Mouse (Mus musculus): ENCODE results near the gene Nfkbie.
A peak's percentile ranks its signal among the peaks of the same experiment; 100 is the strongest.

Nfkbie gene

DNA sequence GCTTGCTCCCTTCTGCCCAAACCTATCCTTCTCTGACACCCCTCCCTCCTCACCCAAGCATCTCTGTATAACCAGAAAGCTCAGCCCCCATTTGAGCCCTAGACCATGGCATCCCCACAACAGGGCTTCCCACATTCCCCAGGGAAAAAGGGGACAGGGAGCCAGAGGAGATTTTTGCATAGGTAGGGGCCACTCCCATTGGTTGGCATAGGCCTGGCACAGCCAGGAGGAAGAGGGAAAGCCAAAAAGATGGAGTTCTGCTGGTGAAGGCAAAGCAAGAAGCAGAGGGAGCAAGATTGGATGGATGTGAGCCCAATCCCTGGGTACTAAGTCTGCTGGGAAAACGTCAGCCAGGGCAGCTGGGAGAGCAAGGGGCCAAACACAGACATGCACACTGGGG, 12.4 kb upstream of the Nfkbie start:
- no peak for DNase-seq (ENCODE audit: inconsistent ontology term)

DNA sequence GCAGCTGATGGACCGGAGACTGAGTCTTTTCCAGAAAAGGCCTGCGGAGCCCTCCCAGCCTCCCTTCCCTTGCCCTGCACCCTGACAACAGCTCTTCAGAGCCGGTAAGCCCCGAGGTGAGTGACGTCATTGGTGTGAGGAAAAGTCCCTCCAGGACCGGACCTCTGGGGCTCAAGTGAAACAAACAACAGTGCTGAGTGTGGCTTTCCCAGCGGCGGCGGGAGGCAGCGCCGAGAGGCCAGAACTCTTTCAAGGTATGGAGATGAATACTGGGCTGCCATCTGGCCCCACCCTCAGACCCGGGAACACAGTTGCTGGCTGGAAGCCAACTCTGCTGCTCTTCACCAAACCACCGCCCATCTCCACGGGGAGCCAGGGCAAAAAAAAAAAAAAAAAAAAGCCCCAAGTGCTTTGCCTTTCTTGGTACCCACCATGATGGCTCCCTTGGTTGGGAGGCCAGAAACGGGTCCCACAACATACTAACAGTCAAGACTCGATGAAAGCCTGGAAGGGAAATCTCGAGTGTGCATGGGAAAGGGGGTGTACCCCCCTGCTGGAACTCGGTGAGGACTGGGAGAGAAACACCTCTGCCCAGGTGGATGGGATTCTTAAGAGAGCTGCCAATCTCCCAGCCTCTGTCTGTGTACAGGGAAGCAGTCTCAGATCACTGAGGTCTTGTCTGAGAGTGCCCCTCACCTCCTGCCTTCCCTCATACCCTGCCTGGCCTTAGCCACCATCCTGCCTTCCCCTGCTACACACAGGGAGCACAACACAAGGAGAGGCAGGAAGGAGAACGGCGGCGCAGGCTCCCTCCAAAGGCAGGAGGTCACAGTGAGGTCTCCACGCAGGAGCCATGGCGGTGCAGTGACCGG, 11.3 kb upstream of the Nfkbie start:
- DNase-seq (ENCODE audit: inconsistent ontology term), result no peak

DNA sequence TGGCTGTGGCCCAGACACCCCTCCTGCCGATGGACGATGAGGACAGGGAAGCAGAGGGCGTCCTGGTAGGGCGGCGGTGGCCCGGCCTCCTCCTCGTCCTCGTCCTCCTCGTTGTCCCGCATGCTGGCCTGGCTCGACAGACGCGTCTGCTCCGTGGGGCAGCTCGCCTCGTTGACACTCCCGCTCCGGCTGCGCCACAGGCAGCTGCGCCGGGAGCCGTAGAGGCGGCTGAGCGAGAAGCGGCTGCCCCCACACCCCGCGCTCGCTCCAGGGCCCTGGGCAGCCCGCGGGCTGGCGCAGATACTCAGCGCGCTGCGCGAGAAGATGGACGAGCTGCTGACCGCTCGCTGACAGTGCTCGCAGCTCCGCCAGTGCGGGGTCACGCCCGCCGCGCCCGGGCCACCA, 10.6 kb upstream of the Nfkbie start:
- DNase-seq (ENCODE audit: inconsistent ontology term), result no peak

DNA sequence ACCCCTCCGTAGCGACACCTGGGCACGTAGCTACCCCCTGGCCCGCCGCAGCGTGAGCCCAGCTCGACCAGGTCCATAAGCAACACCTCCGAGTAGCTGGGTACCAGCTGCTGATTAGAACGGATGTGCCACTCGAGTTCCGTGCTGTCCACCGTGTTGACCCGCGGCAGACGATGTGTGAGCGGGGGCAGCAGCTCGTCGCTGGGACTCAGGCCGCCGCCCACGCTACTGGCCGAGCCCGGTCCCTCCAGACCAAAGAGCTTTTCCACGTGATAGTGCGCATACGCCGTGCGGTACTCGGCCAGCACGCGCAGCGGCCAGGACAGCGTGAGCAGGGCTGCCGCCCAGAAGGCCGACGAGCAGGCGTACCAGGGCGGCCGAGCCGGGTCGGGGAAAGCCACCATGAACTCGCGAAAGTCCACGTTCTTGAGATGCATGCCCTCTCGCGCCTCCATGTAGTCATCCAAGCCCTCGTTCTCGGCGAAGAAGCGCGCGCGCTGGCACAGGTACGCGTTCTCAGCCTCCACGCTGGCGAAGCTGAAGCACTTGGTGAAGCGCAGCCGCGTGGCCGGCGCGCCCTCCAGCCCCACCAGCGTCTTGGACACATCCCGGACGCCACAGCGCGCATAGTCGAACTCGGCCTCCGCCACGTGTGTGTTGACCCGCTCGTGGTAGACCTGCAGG, 10.1 kb upstream of the Nfkbie start:
- no peak for DNase-seq (ENCODE audit: inconsistent ontology term)

DNA sequence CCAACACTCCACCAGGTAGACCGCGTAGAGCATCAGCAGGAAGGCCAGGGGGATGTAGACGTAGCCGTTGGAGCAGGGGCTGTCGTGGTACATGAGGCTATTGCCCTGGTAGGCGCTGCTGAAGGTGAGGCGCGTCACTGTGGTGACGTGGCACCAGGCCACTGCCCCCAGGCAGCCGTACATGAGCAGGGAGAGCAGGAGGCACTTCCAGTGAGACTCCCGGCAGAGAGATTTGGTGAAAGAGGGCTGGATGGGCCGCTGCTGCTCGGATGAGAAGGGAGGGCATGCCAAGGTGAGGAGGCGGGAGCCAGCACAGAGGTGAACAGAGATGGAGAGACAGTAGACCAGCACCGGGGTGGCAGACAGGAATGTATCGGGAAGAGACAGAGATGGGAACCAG, 8.6 kb upstream of the Nfkbie start:
- DNase-seq (ENCODE audit: inconsistent ontology term), result no peak

DNA sequence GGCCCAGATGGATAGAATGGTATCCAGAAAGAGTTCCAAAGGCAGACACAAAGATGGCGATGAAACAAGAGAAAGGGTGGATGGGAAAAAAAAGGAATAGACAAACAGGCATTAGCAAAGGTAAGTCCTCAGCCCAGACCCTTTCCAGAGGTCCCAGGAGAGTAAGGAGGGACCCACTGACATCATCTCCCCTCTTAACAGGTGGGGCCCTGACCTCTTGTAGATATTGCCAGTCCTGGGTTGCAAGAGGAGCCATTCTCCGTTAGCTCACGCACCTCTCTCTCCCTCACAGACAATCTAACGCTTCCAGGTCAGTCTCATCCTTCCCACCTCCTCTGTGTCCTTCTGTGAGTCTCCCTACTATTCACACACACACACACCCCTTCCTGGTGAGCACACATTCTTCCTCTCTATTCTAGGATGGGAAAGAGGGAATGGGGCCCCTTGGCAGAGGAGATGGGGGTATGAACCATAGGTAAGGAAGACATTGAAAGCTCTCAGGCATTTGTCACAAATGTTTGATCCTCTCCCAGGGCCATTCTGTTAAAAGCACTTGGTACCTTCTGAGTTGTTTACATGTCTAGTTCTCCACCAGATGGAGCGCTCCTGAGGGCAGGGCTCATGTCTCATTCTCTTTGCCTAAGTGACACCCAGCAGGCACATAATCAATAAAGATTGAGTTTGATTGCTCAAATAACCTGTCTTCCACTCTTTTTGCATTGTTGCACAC, 7.9 kb upstream of the Nfkbie start:
- DNase-seq (ENCODE audit: inconsistent ontology term), result no peak

DNA sequence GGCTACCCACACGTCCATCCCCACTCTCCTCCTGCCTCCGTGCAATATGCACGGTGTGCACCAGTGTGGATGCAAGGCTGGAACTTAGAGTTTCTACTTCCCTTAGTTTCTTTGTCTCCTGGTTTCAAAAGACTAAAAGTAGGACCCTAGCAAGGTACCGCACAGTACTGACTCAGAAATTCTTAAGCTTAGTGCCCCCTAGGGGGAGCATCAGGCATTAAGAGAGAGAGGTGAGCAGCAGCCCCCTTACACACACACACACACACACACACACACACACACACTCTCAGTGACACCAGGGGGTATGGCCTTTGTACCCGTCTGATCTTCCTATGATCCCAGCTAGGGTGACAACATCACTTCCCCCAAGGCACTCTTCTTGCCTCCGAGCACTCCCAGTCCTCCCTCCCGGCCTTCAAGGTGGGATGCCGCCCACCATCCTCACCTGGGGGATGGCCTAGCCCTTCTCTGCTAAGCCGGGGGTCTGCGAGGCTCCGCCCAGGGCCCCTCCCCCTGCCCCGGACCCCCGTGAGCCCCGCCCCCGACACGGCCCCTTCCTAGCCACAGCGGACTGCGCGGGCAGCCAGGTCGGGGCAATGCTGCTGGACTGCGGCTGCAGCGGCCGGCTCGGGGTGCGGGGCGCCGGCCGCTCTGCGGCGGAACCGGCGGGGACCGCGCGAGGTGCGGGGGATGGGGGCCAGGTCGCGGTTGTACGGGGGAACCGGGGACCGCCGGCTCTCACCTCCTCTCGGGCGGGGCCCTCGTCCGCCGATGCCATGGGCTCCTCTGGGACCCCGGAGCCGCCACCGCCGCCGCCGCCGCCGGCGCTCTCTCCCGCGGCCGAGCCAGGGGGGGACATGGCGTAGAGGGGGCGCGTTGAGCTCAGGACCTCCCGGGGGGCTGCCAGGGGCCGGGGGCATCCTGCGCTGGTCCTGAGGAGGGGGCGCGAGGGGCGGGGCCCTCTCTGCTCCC, 6.7 kb upstream of the Nfkbie start:
- DNase-seq (ENCODE audit: inconsistent ontology term), result no peak

DNA sequence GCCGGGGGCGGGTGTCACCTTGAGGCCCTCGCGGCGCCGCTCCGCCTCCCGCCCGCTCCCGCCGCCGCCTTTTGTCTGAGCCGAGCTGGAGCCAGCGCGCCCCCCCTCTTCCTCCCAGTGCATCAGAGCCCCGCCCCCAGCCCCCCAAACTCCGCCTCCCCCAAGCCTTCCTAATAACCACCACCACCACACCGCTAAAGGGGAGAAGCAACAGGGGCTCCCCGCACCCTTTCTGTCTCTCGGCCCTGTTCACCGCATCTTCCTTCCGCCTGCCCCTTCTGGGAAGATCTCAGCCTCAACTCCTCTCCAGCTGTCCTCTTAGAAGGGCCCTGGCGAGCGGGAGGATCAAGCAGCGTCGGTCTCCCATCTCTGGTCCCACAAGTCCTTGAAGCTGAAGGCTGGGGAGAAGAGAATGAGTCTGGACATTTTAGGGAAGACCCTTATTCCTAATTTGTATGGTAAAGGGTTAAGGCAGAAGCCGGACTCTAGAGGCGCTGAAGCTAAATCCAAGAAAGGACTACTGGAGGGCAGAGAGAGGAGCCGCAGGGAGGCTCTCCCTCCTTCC, 5.8 kb upstream of the Nfkbie start, which contains the start of gene Tmem151b:
Gene Tmem151b, minus strand, starts transcription at position 61 of the 565 bp plus-strand sequence.
- DNase-seq (ENCODE audit: inconsistent ontology term), result no peak

DNA sequence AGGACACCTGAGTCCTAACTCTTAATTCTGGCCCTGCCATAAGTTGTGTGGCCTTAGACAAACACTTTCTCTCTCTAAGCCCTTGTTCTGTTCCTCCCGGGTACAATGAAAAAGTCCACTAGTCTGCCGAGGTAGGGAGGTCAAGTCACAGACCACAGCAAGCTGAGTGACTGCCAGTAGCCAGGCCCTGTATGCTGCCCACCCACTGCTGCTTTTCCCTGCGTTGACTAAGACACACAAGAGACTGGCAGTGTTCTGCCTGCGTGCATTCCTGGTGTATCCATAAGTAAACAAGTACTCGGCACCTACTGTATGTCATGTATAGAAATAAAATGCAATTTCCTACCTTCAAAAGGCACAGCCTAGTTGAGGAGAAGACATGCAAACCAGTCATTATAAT, 5.2 kb upstream of the Nfkbie start:
- no peak for DNase-seq (ENCODE audit: inconsistent ontology term)

DNA sequence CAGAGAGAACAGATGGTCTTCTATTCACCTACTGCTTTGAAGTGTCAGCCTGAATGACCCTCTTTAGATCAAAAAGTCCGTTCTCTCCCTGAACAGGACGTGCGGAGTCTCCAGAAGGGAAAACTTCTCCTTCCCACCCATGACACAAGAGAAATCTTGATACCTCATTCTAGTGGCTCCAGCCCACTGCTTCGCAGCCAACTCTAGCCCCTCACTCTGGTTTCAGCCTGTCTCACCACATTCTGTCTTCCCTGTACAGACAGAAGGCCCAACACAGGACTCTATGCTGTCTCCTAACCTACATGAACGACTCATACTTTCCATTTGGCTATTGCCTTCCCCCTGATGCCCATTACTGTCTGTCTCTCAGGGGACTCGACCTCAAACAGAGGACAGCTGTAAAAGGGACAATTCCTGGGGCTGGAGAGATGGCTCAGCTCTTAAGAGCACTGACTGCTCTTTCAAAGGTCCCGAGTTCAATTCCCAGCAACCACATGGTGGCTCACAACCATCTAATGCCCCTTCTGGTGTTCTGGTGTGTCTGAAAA, 4.2 kb upstream of the Nfkbie start:
- DNase-seq (ENCODE audit: inconsistent ontology term), result no peak

DNA sequence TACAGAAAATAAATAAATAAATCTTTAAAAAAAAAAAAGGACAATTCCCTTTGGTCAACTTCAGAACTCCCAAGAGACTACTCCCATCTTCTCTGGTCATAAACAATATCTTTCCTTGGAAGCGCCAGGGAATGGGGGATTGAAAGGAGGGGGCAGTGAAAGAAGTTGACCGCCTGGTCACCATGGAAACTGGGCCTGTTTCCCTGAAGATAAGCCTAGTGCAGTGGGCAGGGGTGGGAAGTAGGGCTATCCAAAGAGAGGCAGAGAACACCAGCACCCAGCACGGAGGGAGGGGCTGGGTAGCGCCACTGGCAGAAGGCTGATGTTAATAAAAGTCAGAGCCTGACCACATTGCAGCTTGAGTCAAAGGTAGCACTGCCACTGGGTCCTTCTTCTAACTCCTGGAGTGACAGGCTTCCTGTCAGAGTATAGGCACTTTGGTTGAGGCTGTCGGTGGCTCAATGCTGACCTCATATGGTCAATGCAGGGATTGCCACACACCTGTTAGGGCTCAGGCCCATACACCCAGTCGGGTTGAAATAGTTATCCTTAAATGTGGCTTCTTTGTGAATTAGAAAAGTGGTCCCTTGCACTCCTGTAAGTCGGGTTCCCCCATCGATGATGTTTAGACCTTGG, 3.6 kb upstream of the Nfkbie start:
- DNase-seq (ENCODE audit: inconsistent ontology term), result peak; percentile 60

DNA sequence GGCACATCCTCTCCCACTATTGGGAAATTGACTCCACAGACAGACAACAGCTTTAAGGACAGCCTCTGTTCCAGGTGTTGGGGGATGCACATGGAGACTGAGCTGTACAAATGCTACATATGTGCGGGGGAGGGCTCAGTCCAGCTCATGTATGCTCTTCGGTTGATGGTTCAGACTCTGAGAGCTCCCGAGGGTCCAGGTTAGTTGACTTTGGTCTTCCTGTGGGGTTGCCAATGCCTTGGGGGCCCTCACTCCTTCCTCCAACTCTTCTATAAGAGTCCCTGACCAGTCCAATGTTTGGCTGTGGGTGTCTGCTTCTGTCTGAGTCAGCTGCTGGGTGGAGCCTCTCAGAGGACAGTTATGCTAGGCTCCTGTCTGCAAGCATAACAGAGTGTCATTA, 2.4 kb upstream of the Nfkbie start:
- no peak for DNase-seq (ENCODE audit: inconsistent ontology term)

DNA sequence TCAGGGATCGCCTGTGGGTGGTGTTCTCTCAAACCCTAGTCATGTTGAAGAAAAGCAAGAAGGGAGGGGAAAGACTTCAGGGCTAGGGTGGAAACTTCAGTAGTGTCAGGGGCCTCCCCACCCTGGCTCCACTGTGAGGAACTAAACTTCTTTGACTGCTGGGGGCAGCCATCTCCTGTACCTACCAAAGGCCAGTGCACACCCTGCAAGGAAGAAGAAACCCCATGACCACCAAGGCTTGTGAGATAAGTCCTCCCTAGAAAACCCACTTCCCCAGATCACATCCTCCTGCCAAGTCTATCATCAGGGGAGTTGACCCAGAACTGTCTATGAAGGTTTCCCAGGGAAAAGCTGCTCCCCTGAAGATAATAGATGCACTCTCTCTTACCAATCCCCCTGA, 1.1 kb upstream of the Nfkbie start:
- no peak for DNase-seq (ENCODE audit: inconsistent ontology term)

DNA sequence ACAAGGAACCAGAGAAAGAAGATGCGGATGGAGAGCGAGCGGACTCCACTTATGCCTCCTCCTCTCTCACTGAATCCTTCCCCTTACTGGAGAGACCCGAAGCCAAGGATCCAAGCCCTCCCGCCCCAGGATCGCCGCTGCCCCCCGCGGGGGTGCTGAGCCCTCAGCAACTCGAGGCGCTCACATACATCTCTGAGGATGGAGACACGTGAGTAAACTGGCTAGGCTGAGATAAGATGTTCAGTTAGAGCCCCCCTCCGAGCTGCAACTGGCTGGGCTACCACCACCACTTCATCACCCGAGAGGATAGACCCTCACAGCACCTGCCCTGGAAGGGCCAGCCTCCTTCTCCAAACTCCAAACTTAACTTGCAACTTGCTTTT, 595 bp downstream of the Nfkbie start:
- no peak for DNase-seq (ENCODE audit: inconsistent ontology term)

DNA sequence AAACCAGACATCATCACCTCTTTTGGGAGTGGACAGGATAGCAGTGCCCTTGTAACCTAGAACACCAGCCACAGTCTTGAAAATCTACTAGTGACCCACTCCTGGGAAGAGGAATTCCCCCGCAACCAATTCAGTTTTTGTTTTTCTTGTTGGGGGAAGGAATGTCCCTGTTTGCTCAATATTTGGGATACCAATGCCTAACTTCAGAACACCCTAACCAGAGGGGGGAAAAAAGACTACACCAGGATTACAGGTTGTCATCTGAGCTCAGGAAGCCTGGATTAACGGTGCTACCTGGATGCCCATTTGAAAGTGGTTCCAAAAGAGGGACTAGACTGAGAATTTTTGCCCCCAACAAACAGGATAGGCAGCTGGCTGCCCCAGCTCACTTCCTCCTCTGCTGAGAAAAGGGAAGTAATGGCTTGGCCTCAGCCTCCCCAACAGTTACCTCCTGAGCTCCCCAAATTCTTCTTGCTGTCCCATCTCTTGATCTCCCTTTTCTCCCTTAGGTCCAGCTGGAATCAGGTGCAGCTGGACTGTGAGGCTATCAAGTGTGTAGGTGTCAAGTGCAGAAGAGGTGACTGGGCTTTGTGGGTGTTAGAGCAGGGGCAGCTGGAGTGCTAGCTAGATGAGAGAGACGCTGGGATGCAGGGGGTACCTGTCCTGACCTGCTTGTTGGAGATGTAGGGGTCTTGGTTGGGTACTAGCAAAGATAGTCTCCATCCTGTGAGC, 1.2 kb downstream of the Nfkbie start:
- DNase-seq (ENCODE audit: inconsistent ontology term), result no peak

DNA sequence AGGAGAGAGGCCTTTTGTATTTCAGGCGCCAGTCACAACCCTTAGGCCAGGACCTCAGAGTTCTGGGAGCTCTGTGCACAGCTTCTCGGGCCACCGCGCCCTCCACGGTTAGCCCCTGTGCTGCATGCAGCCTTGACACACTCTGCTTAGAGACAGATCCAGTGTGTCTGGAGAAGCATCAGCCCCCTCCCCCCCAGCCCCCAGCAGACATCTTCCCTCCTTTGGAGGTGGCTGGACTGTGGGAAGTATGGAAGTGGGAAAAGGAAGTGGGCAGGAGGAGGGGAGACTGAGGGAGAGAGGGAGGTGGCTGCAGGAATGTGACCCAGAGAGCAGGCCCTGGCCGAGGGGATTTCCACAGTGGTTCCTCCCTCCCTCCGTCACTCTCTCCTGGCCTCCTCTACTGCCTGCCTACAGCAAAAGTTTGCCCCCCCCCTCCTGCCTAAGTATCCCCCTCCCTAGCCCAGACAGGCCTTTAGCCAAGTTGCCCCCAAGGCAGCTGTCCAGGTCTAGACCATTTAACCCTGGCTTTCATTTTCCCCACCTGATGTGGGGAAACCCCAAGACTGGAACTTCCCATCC, 1.8 kb downstream of the Nfkbie start:
- no peak for DNase-seq (ENCODE audit: inconsistent ontology term)

DNA sequence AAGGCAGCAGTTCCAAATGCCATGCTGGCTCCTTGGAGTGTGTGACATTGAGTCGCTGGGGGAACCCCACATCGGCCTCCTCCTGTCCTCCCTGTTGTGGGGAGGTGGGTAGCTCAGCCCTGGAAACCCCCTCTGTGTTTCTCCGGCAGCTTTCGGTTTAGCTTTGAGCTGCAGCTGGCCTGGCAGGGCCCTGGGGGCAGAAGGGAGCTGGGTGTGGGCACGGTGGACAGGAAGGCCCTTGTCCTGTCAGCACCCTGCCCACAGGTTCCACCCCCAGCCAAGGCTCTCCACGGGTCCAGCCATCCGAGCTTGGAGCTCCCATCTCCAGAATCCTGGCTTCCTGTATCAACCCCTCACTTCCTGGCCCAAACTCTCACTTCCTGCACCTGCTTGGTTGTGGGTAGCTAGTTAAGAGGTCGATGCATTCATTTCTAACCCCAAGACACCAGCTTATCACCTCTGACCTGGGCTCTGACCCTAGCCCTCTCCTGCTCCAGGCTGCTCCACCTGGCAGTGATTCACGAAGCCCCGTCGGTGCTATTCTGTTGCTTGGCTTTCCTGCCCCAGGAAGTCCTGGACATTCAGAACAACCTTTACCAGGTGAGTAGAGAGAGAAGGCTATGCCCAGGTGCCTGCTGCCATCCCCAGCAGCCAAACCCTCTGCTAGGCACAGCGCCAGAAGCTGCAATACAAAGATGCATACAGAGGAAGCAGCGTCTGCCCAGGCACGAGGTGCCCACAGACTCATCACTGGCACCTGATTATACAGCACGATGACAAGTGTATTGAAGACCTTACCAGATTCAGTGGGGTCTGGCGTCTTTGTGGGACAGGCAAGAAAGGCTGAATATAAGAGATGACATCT, 2.7 kb downstream of the Nfkbie start:
- no peak for DNase-seq (ENCODE audit: inconsistent ontology term)
